Mouse (Mus musculus) myocyte (in vitro differentiated cells): Measurements from ENCODE around the gene Bach2.

Source experiments
- MAX ChIP-seq: IDR thresholded peaks from one replicate; pipeline ENCODE4 v1.6.1; 2011; ENCODE audit warnings: low read depth, mild to moderate bottlenecking, control low read depth
- MYOD1 ChIP-seq, 3 experiments: IDR thresholded peaks; one replicate each; pipeline ENCODE4 v1.6.1; 2011; ENCODE audit warnings: control low read depth in 2 of 3, low read depth in 2 of 3, mild to moderate bottlenecking in 2 of 3, moderate library complexity in 1 of 3; ENCODE audit not compliant: insufficient read length in 2 of 3, control insufficient read depth in 1 of 3
- MYOG ChIP-seq, 3 experiments: IDR thresholded peaks; one replicate each; pipeline ENCODE4 v1.6.1; 2011; ENCODE audit warnings: control low read depth in 2 of 3, low read depth in 2 of 3, mild to moderate bottlenecking in 2 of 3; ENCODE audit not compliant: insufficient read length in 2 of 3, control insufficient read depth in 1 of 3, insufficient read depth in 1 of 3
- POLR2A ChIP-seq: IDR thresholded peaks from one replicate; pipeline ENCODE4 v1.6.1; 2011; ENCODE audit warnings: low read depth, mild to moderate bottlenecking, control low read depth, moderate library complexity; ENCODE audit not compliant: insufficient read length
- SRF ChIP-seq: IDR thresholded peaks from one replicate; pipeline ENCODE4 v1.6.1; 2011; ENCODE audit warnings: low read depth; ENCODE audit not compliant: control insufficient read depth, insufficient read length
- TCF12 ChIP-seq: IDR thresholded peaks from one replicate; pipeline ENCODE4 v1.6.1; 2011; ENCODE audit warnings: mild to moderate bottlenecking, control low read depth; ENCODE audit not compliant: poor library complexity, insufficient read depth, severe bottlenecking
- USF1 ChIP-seq: IDR thresholded peaks from one replicate; pipeline ENCODE4 v1.6.1; 2011; ENCODE audit warnings: low read depth, mild to moderate bottlenecking, control low read depth, moderate library complexity

DNA sequence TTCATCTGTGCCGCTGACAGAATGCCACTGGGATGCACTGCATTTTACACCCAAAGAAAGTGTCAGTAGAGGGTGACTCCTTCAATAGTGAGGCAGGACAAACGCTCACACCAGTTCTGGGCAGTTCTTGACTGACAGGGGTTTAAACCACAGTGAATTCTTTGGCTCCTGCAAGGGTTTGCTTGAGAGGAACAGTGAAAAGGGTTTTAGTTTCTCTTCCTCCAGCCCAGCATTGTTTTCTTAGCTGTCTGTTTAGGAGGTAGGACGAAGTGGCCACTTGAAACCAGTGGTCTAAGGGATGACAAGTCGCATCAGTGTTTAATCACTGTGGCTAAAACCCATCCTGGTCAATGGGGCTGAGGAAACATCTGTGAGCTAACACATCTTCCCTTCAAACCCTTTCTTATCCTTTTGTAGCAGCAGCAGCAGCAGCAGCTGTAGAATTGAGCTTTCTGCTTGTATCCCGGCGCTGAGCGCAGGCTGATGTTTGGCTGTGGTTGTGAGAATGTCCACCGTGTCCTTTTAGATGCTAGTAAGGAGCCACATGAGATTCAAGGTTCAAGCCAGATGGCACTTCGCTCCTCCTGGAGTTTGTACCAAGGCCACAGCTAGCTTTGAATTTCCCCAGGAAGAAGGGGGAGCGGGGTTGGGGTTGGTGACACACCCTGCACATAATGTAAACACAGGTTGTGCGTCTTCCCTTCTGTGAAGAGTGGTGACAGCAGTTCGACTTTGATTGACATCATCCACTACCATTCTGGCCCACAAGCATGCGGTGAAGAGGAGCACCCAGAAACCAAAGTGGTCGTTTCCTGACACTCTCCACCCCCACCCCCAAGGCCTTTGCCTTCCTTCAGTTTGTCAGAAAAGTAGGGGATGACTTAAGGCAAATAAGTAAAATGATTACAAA lies 104.9 kb downstream of the Bach2 start:
- TF ChIP-seq POLR2A (no peak), USF1 (no peak), MAX (no peak), MYOD1 (IDR thresholded peaks at IDR 0.05; ENCODE audit: control insufficient read depth in 1 of 3, insufficient read length in 2 of 3, low read depth in 2 of 3) (no peak), TCF12 (no peak), MYOG (IDR thresholded peaks at IDR 0.05; ENCODE audit: control insufficient read depth in 1 of 3, insufficient read depth in 1 of 3, insufficient read length in 2 of 3, low read depth in 2 of 3) (no peak), SRF (no peak)
